Mouse (Mus musculus) layer of hippocampus, adult 9-11 months (tissue): ENCODE measurements around the gene Sptssb.

Experiments
- DNase-seq: peaks from one replicate; pipeline ENCODE4 v3.0.0; 2022

Sptssb gene

DNA sequence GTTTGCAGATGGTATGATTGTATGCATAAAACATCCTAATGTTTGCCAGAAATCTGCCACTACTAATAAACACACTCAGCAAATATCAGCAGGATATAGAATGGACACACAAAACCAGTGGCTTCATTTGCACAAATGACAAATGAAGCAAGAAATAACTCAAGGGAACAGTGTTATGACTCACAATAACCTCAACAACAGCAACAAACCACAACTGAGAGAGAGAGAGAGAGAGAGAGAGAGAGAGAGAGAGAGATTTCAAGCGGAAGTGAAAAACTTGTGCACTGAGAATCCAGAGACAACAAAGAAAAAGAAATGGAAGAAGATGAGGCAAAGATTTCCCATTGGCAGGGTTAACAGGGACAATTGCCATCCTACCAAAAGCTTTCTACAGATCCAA, 35.2 kb downstream of the Sptssb start:
- no peak for DNase-seq

DNA sequence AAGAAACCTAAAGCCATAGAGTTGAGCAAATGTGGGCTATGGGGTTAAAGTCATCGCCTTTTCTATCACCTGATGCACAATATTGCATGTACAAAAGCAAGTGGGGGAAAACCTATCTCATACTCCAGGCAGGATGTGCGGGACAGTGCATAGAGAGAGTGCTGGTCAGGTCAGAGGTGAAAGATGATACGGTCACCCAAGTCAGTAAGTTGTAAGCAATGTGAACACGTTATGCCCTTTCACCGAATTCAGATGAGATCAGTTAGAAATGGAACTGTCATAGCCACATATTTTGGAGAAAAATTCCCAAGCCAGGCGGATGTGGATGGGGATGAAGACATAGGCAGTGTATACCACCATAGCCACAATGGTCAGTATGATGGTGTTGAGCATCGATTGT, 39.1 kb downstream of the Sptssb start:
- DNase-seq, result no peak

DNA sequence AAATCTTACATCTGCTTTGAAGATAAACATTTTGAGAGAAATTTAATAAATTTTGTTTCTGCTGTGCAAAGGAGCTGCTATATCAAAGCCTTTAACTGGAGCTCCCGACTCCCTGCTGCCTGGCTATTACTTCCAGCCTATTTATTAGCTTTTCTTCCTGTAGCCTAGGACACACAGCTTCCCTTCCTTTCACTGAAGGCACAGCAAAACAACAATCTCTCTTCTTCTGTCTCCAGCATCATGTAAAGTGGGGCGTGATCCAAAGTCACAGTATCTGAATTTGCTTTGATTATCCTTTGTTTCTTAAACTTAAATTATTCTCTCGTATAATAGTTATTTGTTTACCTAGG, 39.9 kb downstream of the Sptssb start:
- DNase-seq, result no peak

DNA sequence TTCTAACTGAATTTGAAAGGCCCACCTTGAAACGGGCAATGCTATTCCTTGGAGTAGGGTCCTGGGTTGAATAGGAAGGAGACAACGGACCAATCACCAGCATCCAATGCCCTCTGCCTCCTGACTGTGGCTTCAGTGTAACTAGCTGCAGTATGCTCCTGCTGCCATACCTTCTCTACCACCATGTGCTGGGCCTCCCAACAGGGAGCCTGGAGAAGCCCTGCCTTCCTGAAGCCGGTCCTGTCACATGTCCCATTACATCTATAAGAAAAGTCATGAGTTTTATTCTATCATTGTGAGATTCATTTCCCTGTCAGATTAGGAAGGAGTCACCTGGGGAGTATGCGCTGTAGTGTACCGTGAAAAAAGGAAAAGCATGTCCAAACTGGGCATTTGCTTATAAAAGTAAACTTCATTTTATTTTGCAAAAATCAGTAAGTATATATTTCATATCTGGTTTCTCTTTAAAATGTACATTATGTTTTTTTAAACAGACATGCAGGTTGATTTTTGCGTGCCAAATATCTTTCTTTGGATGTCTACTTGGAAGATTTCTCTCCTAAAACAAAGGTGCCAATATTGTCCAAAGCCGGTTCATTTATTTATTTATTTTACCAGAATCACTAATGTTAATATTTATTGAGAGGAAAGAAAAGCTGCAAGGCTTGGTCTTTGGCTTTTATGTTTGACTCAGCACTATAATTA, 40.4 kb downstream of the Sptssb start:
- no peak for DNase-seq

DNA sequence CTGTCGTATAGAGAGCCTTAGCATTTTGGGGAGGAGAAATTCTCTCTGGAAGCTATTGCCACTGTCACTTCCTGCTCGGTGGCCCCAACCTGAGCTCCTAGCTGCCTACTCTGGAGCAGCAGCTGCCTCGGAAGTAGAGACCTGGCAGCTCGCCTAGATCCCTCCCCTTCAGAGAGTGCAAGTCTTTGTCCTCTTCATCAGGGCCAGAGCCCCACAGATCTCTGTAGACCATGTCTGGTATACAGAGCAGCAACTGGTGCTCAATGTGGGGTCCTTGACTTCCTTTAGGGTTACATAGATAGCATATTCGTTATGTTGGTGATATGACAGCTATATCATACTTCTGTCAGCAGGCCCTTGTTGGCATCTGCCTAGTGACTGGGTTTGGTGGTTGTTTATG, 41.3 kb downstream of the Sptssb start:
- DNase-seq, result no peak

DNA sequence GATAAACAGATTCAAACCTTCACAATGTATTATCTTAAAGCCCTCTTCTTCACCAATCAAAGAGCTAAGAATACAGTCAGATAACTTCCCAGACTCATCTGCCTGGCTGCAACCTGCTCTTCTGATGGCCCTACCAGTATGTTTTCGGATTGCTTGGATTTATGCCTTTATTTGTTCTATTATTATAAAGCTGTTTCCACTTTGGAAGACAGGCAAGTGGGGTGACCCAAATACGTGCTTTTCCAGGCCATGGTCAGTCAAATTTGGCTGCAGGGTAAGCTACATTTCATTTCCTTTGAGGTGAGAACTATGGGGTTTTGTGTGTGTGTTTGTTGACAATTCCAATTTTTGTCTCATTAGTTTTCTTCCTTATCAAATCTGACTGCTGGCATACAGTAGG, 43.2 kb downstream of the Sptssb start:
- no peak for DNase-seq

DNA sequence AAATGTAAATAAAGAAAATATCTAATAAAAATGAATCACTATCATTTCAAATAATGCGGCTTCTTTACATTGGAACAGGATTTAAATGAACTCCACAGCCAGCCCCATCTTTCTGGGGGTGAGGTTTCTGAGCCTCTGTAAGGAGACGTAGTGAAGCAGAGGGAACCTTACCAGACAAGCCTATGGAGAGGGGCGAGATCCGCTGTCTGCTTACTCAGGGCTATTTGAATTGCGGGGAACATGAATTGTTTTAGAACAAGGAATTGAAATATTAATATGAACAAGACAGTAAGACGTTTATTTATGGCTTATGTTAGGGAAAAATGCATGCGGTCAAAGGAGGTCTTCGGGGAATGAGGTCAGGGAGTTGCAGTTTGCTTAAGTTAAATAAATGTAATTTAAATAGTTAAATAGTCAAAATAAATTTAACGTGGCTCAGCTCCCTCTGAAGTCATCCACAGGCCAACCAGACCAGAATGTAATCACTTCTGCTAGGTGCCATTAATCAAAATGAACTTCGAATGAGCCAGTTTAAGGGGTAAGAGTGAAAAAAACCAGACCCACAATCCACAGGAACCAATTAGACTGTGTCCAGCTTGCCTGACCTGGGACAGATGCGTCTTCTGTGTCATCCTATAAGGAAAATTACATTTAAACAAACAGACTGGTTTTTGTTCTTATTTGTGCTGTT, 46.6 kb downstream of the Sptssb start:
- no peak for DNase-seq

DNA sequence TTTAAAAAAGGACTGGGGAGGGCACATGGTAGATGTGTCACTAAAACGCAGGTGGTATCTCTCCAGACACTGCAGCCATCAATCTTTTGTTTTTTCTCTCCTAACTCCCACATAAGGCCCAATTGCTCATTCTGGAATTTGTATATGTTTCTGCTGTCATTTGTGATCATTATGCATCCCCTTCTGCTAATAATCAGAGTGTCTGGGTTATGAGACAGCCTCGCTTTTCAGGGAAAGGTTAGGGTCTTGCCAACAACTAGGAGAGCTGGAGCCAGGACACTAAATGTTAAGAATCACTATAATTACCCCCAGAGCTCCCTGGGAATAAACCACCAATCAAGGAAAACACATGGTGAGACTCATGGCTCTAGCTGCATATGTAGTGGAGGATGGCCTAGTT, 47.3 kb downstream of the Sptssb start:
- DNase-seq, result no peak

DNA sequence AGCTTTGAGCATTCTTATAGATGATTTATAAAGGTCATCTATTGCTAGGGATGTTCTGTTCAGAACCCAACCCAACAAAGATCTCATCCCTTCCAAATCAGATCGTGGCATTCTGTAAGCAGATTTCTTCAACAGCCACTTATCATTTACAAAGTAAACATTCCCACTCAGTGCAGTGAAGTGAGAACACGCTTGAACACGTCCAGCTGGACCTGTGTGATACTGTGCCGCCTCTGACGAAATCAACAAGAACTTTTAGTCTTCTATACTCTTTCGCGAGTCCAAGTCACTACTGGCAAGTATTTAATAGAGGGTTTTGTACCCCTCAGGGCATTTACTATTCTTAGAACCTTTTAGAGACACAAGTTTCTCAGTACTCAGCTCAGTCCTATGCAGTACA, 51.3 kb downstream of the Sptssb start:
- no peak for DNase-seq

DNA sequence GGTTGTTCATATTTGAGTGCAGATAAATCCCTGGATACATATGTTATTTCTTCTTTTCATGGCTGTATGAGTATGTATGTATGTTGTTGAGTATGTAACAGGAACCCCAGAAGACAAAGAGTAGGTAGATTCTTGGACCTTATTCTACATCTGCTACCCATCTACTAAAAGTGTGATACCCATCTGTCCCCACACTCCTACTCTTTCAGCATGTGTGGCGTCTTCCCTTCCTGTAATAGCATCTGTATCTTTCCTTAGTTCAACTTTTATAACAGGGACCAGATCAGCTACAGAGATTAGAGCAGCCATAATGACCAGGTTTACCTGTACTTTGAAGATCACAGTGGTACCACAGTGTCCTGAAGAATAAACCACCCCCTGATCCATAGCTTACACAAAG, 56.6 kb downstream of the Sptssb start:
- DNase-seq, result no peak

DNA sequence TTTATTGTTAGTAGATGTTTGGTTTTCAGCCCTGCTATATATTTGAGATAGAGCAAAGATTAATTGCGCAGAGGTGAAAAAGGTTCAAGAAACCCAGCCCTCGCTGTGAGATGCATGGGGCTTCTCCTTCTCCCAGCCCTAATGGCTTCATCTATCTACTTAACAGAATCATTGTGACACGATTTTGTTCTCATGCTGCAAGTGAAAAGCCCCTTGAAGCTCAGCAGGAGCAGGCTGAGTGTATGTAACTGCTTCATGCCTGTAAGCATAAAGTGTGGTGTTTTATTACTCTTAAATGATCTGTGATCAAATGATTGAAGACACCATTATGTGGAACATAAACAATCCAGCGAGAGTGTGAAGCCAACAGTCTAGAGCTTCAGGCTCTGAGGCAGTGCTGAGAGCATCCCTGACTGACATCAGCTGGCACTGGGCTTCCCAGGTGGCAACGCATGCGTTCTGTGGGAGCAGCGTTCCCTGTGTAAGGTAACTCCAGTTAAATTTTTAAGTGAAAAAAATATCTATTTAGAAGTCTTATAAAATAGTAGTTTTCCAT, 58.8 kb downstream of the Sptssb start:
- no peak for DNase-seq

DNA sequence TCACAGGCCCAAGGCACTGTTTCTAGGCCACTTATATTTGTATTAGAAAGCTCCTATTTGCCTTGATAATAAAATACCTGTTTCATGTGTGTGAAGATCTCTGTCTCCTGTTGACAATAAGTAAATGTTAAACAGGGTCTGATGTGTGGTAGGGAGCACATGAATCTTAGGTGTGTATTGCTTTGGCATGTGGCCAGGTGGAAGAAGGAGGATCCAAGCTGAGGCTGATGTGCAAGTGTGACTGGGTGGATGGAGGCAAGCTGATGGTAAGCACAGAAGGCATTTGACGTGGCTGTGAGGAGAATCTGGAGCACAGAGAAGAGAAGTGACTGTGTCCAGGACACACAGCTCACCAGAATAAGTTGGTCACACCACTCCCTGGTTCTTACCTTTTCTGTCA, 60.6 kb downstream of the Sptssb start:
- DNase-seq, result no peak

DNA sequence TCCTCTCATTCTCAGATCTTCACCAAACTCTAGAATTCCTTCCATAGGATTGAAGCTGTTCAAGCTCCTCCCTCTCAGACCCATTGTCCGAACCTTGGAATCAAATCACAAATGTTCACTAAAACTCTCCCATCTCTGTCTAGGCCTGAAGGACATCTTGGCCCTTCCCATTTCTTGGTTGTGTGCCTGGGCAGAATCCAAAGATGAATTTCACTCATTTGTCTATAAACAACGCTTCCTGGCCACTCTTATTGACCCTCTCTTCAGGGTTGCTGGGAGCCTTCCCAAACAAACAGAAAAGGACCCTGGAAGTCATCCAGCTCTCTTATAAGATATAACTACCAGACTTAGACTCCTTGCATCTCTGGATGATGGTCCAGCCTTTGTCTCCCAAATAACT, 61.8 kb downstream of the Sptssb start:
- DNase-seq, result no peak

DNA sequence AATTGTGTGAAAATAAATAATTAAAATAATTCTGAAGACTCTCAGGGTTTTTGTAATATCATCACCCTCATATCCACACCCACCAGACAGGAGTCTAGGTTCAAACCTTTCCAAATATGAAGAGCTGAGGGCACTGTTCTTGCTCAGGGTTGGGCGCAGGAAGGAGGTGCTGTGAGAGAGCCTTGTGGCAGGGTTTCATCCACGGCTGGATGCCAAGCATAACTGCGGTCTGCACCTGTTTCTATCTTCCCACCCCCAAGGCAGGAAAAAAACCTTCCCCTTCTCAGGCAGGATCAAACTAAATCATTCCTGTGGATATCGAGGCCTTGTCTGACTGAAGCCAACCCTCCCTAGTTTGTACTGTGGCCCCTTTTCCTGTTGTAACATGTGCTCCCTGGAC, 62.2 kb downstream of the Sptssb start:
- no peak for DNase-seq

DNA sequence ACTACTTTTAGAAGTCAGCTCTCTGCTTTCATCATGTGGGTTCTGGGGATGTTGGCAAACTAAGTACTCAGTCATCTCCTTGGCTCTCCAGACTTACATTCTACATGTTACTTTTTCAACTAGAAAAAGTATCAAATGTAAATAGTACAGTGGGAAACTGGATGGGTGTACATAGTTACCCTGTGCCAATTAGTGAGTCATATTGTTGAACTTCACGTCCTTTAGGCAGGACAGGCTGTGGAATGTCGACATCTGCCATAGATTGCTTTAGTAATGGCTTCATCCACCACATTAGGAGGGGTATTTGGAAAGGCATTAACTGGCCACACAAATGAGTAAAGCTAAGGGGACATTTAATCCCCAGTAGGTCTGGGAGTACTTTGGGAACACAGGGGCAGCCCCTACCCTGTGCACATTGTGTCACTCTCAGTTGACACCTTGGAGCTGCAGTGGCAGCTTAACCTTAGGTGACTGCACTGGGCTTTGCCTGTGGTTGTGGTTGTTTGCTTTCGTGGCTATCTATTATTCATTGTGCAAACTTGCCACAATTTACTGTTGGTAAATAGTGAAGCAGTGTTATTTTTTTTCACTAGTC, 66.8 kb downstream of the Sptssb start:
- no peak for DNase-seq

DNA sequence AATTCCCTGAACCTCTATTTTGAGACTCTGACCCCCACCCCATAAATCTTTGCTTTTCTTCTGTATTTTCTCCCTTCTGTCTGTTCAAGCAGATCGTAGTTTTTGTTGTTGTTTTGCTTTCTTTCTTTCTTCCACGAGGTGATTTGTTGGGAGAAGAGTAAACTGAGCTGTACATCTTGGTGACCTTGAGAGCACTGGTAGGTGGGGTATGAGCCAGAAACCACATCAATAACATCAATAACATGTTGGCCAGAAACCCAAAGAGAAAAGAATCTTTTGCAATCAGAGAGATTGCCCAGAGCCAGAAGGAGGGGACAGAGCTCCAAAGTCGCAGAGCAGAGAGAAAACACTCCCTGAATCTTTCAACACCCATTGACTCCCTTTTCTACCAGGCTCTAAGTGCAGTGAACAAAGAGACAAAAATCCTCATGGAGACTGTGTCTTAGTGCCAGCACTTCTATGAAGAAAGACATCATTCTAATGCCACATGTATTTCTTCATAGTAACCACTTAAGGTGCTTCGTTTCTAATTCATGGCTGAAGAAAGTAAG, 80.4 kb downstream of the Sptssb start:
- no peak for DNase-seq

DNA sequence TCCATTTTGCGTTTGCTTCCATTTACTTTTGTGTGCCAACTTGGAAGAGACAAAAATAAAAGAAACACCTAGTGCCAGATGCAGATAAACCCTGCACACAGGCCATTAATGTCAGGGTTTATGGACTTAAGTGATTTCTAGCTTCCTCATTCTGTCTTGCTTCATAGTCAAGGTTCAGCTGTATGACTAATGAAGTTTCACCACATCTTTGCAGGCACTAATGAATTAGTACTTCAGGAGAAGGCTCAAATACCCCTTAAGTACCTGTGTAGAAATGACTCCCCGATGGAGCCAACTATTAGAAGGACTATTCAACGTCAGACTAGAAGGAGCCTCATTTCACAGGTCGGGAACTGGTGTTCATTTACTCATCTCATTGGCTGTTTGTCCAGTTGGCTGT, 86.4 kb downstream of the Sptssb start:
- no peak for DNase-seq
